ENCODE assay signal across 11 mouse cellular contexts in the genomic region with DNA sequence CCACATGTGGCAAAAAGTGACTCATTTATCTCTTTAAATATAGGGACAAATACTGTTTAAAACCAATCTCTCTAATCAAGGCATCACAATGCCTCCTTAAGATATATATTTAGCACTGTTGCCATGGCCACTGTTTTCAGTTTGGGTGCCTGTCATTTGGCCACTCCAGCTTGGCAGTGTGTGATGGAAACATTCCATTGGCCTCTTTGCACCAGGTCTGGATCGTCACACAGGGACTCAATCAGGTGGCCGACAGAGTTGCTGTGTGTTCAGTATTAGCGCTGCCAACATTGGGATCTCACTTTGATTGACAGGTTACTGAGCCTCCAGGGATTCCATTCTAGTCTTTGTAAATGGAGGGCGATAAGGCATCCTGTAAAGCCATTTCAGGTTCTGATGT. TPM values are rescaled to one million over a fixed set of nuclear protein-coding genes. Genes with fewer than 3 reads are reported as not detected.
DNase-seq lines count a peak whose midpoint lies in the region; ATAC-seq lines count a peak whose summit lies in the region.
"Had no signal": no experiment of that assay in that cellular context is flagged by ENCODE, and none has a peak within 500 bp of the region (broad histone marks: within the 10 kb centered on the region; RNA-seq: fewer than 3 reads in every experiment).

No protein-coding gene starts in this region.

- peaks cover 5% of the 10 kb centered on the region; the same call in 1 of the 2 replicates for H3K4me1 ChIP-seq in forebrain, embryonic 15.5 days
- no peaks in the 10 kb centered on the region for H3K4me1 ChIP-seq in forebrain, embryonic 10.5 days
- H3K4me1 ChIP-seq: embryonic facial prominence, embryonic 15.5 days; limb, embryonic 12.5 days had no signal

- no peaks in the 10 kb centered on the region for H3K27me3 ChIP-seq in forebrain, embryonic 15.5 days
- H3K27me3 ChIP-seq in forebrain, embryonic 10.5 days (ENCODE audit: poor library complexity, severe bottlenecking): no peaks in the 10 kb centered on the region
- H3K27me3 ChIP-seq: embryonic facial prominence, embryonic 15.5 days; limb, embryonic 12.5 days had no signal

- H3K4me3 ChIP-seq in forebrain, embryonic 15.5 days: no peak overlapping the region
- H3K4me3 ChIP-seq in forebrain, embryonic 10.5 days: no peak overlapping the region
- H3K4me3 ChIP-seq: embryonic facial prominence, embryonic 15.5 days; limb, embryonic 12.5 days; myocyte had no signal

- H3K36me3 ChIP-seq in forebrain, embryonic 15.5 days: no peaks in the 10 kb centered on the region
- no peaks in the 10 kb centered on the region for H3K36me3 ChIP-seq in forebrain, embryonic 10.5 days (replicated peaks)
- H3K36me3 ChIP-seq: embryonic facial prominence, embryonic 15.5 days; limb, embryonic 12.5 days had no signal

- no peak overlapping the region for H3K9ac ChIP-seq in forebrain, embryonic 15.5 days (replicated peaks)
- H3K9ac ChIP-seq: embryonic facial prominence, embryonic 15.5 days; limb, embryonic 12.5 days had no signal

- ATAC-seq in forebrain, embryonic 15.5 days (replicated peaks): peak; percentile 61
- no peak for ATAC-seq in megakaryocyte, adult 5-6 weeks (ENCODE audit: poor library complexity, severe bottlenecking)

- no peaks in the 10 kb centered on the region for H3K9me3 ChIP-seq in forebrain, embryonic 15.5 days
- no peaks in the 10 kb centered on the region for H3K9me3 ChIP-seq in forebrain, embryonic 10.5 days
- H3K9me3 ChIP-seq: embryonic facial prominence, embryonic 15.5 days; limb, embryonic 12.5 days had no signal

- H3K27ac ChIP-seq in forebrain, embryonic 15.5 days (replicated peaks): no peak overlapping the region
- no peak overlapping the region for H3K27ac ChIP-seq in forebrain, embryonic 10.5 days
- H3K27ac ChIP-seq: embryonic facial prominence, embryonic 15.5 days; limb, embryonic 12.5 days had no signal

- DNase-seq in forebrain, embryonic 10.5 days (ENCODE audit: extremely low spot score, low spot score): no peak
- peak; percentile 57 for DNase-seq in brain, adult 2 months (ENCODE audit: low read depth, low spot score)
- peak; percentile 43 for DNase-seq in gastrocnemius, postnatal 14 days
- peak; percentile 81 for DNase-seq in heart, postnatal 4 days
- DNase-seq in embryo, embryonic 10 days (ENCODE audit: low spot score): no peak
- no peak for DNase-seq in left cerebral cortex, adult 9 months (ENCODE audit: low spot score in 2 of 2)

- 48% methylated on average over 4 of the region's 4 CpGs for WGBS in forebrain, embryonic 15.5 days
- 72% methylated on average over 4 of the region's 4 CpGs for WGBS in forebrain, embryonic 10.5 days

- H3K4me2 ChIP-seq in forebrain, embryonic 15.5 days (replicated peaks): no peak overlapping the region
- H3K4me2 ChIP-seq: embryonic facial prominence, embryonic 15.5 days; limb, embryonic 12.5 days had no signal

- intact Hi-C loops in gastrocnemius, postnatal 14 days (cut with DNase I; ENCODE audit: low total_unique reads): no loop called here

RNA-seq across cellular contexts. Expression of a gene that starts 46.1 kb away (rescaled TPM):
- 1.8 and 1.9 TPM in 2 replicates for polyA plus RNA-seq in forebrain, embryonic 15.5 days (2015; fragmentation: Nextera tagmentation; extraction: Ambion mirVana)
- polyA plus RNA-seq in forebrain, embryonic 10.5 days (2016; fragmentation: Nextera tagmentation; extraction: Ambion mirVana): 0.44 and 0.56 TPM in 2 replicates
- 10 to 100 TPM in 1 of 2 experiments, 1 to 10 TPM in 1; 9.8 to 17.0 TPM for total RNA-seq in gastrocnemius, postnatal 14 days (2021)
- 10 to 100 TPM; 37.0 to 38.4 TPM for total RNA-seq in heart, postnatal 4 days (2021)
- 5.3 and 6.6 TPM in 2 replicates for total RNA-seq in megakaryocyte, adult 5-6 weeks (2015)
- total RNA-seq in megakaryocyte, adult 5-6 weeks (2017): 6.0 and 6.4 TPM in 2 replicates

Comparison
In these comparisons a context has a peak if more than half of its experiments do, and no peak if none do; other contexts are left out.
1. DNase-seq: peak in brain, adult 2 months (single experiment), gastrocnemius, postnatal 14 days (single experiment) and heart, postnatal 4 days (single experiment); none in forebrain, embryonic 10.5 days (single experiment), embryo, embryonic 10 days (single experiment) and left cerebral cortex, adult 9 months (0 of 2).